Mouse (Mus musculus) heart, adult 8-10 months (tissue): ENCODE measurements around the gene Slc45a3. TPM values are rescaled to one million over a fixed set of nuclear protein-coding genes. Genes with fewer than 3 reads are reported as not detected.

Experiments
- DNase-seq: peaks from one replicate; pipeline ENCODE4 v3.0.0; 2022; ENCODE audit warnings: low spot score
- total RNA-seq, 4 experiments: library from RNA; stranded (reverse); gene quantifications; 2 replicates each; pipeline ENCODE4 v1.2.4; 2022

The Slc45a3 gene
- total RNA-seq, 4 experiments from 2014 or later = 2.4 to 4.7 (median 3.3) TPM

- no peak for DNase-seq
Observed at GRCm38 (mm10) chr1:131993169-131994040, 30.6 kb downstream of the Slc45a3 start.

- DNase-seq = peak; percentile 66
Observed at GRCm38 (mm10) chr1:131995062-131995461, 32.3 kb downstream of the Slc45a3 start.

- no peak for DNase-seq
Observed at GRCm38 (mm10) chr1:132000506-132000905, 37.7 kb downstream of the Slc45a3 start.

- no peak for DNase-seq
Observed at GRCm38 (mm10) chr1:132001880-132002330, 39.1 kb downstream of the Slc45a3 start.

GRCm38 (mm10) chr1:132003111-132003510 is 40.3 kb downstream of the Slc45a3 start:
- DNase-seq = no peak

- DNase-seq = peak; percentile 68
Observed at GRCm38 (mm10) chr1:132003817-132004216, 41.0 kb downstream of the Slc45a3 start.

GRCm38 (mm10) chr1:132004574-132005180 is 41.9 kb downstream of the Slc45a3 start:
- DNase-seq = no peak

GRCm38 (mm10) chr1:132005466-132005865 is 42.7 kb downstream of the Slc45a3 start:
- DNase-seq = no peak

- no peak for DNase-seq
Observed at GRCm38 (mm10) chr1:132006046-132006445, 43.3 kb downstream of the Slc45a3 start.

- DNase-seq = no peak
Observed at GRCm38 (mm10) chr1:132006721-132007120, 44.0 kb downstream of the Slc45a3 start.

GRCm38 (mm10) chr1:132007282-132007815 is 44.6 kb downstream of the Slc45a3 start, which contains the start of gene Elk4:
Gene Elk4, plus strand, starts transcription at chr1:132007607.
- DNase-seq = peak; percentile 92

- peak; percentile 83 for DNase-seq
Observed at GRCm38 (mm10) chr1:132007828-132008827, 45.4 kb downstream of the Slc45a3 start.

GRCm38 (mm10) chr1:132008881-132009644 is 46.3 kb downstream of the Slc45a3 start:
- no peak for DNase-seq

GRCm38 (mm10) chr1:132010632-132011501 is 48.1 kb downstream of the Slc45a3 start:
- DNase-seq = no peak

GRCm38 (mm10) chr1:132011785-132012184 is 49.0 kb downstream of the Slc45a3 start:
- DNase-seq = no peak

GRCm38 (mm10) chr1:132012861-132013260 is 50.1 kb downstream of the Slc45a3 start:
- no peak for DNase-seq

- DNase-seq = no peak
Observed at GRCm38 (mm10) chr1:132014800-132015199, 52.0 kb downstream of the Slc45a3 start.

- no peak for DNase-seq
Observed at GRCm38 (mm10) chr1:132016691-132017090, 53.9 kb downstream of the Slc45a3 start.

GRCm38 (mm10) chr1:132019876-132020275 is 57.1 kb downstream of the Slc45a3 start:
- no peak for DNase-seq
